28 mouse cellular contexts compared by ENCODE assay signal in the genomic region with DNA sequence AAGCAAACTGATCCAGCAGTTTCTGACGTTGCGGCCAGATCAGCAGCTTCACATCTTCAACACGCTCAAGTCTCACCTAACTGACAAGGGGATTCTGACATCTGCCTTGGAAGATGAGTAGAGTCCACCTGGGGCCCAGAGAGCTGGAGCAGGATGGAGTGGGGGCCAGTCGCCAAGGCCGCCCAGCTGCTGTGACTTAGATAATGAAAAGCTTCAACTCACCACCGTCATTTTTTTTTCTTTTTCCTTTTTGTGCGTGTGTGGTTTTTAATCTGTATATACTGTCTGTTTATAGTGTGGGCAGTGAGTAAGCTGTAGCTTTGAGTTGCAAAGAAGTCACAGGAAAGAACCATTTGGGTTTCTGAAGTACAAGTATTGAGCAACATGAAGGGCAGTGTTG. TPM values are rescaled to one million over a fixed set of nuclear protein-coding genes. Genes with fewer than 3 reads are reported as not detected.
DNase-seq lines count a peak whose midpoint lies in the region; ATAC-seq and TF ChIP-seq lines count a peak whose summit lies in the region.
"Had no signal": no experiment of that assay in that cellular context is flagged by ENCODE, and none has a peak within 500 bp of the region (broad histone marks: within the 10 kb centered on the region; RNA-seq: fewer than 3 reads in every experiment).

No protein-coding gene starts in this region.

- H3K27me3 ChIP-seq in megakaryocyte, embryonic 14.5 days (replicated peaks): no peaks in the 10 kb centered on the region
- H3K27me3 ChIP-seq in liver, embryonic 14.5 days (ENCODE audit: control insufficient read depth, insufficient read depth, low read length): no peaks in the 10 kb centered on the region
- H3K27me3 ChIP-seq: forebrain, embryonic 12.5 days; kidney, embryonic 15.5 days; limb, embryonic 15.5 days; lung, embryonic 15.5 days; midbrain, embryonic 15.5 days had no signal

- H3K4me2 ChIP-seq in liver, embryonic 14.5 days (ENCODE audit: low read depth): no peak overlapping the region
- H3K4me2 ChIP-seq: forebrain, embryonic 12.5 days; kidney, embryonic 15.5 days; limb, embryonic 15.5 days; lung, embryonic 15.5 days; midbrain, embryonic 15.5 days had no signal

- H3K4me3 ChIP-seq in megakaryocyte, embryonic 14.5 days (replicated peaks): peak overlapping the region; percentile 66
- no peak overlapping the region for H3K4me3 ChIP-seq in liver, embryonic 14.5 days (ENCODE audit: insufficient read depth in 1 of 2, low read depth in 2 of 2, low read length in 2 of 2)
- H3K4me3 ChIP-seq: erythroblast, embryonic 14.5 days; forebrain, embryonic 12.5 days; kidney, embryonic 15.5 days; limb, embryonic 15.5 days; lung, embryonic 15.5 days; midbrain, embryonic 15.5 days had no signal

- DNase-seq in cerebellum, adult 9-10 months: peak; percentile 8
- no peak for DNase-seq in cerebellum, adult 8-10 months
- DNase-seq in liver, embryonic 14.5 days (ENCODE audit: low read depth in 3 of 3, low spot score in 3 of 3): no peak
- no peak for DNase-seq in embryo, embryonic 11 days
- no peak for DNase-seq in right cerebral cortex, postnatal 10 days (ENCODE audit: low spot score in 2 of 2)
- DNase-seq: adrenal gland, postnatal 25 days; cerebellum, adult 11-12 months; cerebellum, postnatal 36 days; gastrocnemius, postnatal 10 days; heart, postnatal 14 days; kidney, adult 18-20 months; kidney, postnatal 4 days; layer of hippocampus, postnatal 36 days; left cerebral cortex, postnatal 4 days; right cerebral cortex, adult 18-20 months; right cerebral cortex, postnatal 4 days; thymus, postnatal 4 days had no signal

- no peak overlapping the region for H3K9ac ChIP-seq in liver, embryonic 14.5 days (replicated peaks)
- H3K9ac ChIP-seq: forebrain, embryonic 12.5 days; kidney, embryonic 15.5 days; limb, embryonic 15.5 days; lung, embryonic 15.5 days; midbrain, embryonic 15.5 days had no signal

- peak; percentile 36; the same call in 1 of the 2 replicates for TF ChIP-seq EP300 in liver, embryonic 14.5 days (IDR thresholded peaks at IDR 0.05; ENCODE audit: low read depth)

- ATAC-seq in megakaryocyte, adult 5-6 weeks (ENCODE audit: poor library complexity, severe bottlenecking): no peak
- ATAC-seq in liver, embryonic 14.5 days (ENCODE audit: insufficient read depth): peak; percentile 70
- peak; percentile 87 for ATAC-seq in megakaryocyte-erythroid progenitor cell, adult 5-6 weeks (replicated peaks; ENCODE audit: low FRiP score, low TSS enrichment, poor library complexity, severe bottlenecking)
- ATAC-seq: hindbrain, embryonic 16.5 days; midbrain, embryonic 15.5 days had no signal

- H3K36me3 ChIP-seq in megakaryocyte, embryonic 14.5 days (replicated peaks; ENCODE audit: low read length): peaks cover 99% of the 10 kb centered on the region
- H3K36me3 ChIP-seq in liver, embryonic 14.5 days (replicated peaks; ENCODE audit: control insufficient read depth, insufficient read depth, low read depth): no peaks in the 10 kb centered on the region; the same call in 1 of the 2 replicates

- no peak for TF ChIP-seq CTCF in liver, embryonic 14.5 days (IDR thresholded peaks at IDR 0.05; ENCODE audit: low read depth)

- H3K9me3 ChIP-seq in megakaryocyte, embryonic 14.5 days: no peaks in the 10 kb centered on the region
- no peaks in the 10 kb centered on the region for H3K9me3 ChIP-seq in liver, embryonic 14.5 days (ENCODE audit: control insufficient read depth, low read length)
- H3K9me3 ChIP-seq: forebrain, embryonic 12.5 days; G1E; kidney, embryonic 15.5 days; limb, embryonic 15.5 days; lung, embryonic 15.5 days; midbrain, embryonic 15.5 days had no signal

- 20% methylated on average over 7 of the region's 7 CpGs for whole genome bisulfite sequencing in liver, embryonic 14.5 days (ENCODE audit: insufficient replicate concordance)

- H3K27ac ChIP-seq in liver, embryonic 14.5 days: no peak overlapping the region
- H3K27ac ChIP-seq: forebrain, embryonic 12.5 days; kidney, embryonic 15.5 days; limb, embryonic 15.5 days; lung, embryonic 15.5 days; midbrain, embryonic 15.5 days had no signal

- peaks cover 93% of the 10 kb centered on the region for H3K4me1 ChIP-seq in megakaryocyte, embryonic 14.5 days
- no peaks in the 10 kb centered on the region for H3K4me1 ChIP-seq in liver, embryonic 14.5 days (replicated peaks; ENCODE audit: control insufficient read depth in 2 of 2, insufficient read depth in 2 of 2, low read length in 1 of 2)
- H3K4me1 ChIP-seq: forebrain, embryonic 12.5 days; kidney, embryonic 15.5 days; limb, embryonic 15.5 days; lung, embryonic 15.5 days; midbrain, embryonic 15.5 days had no signal

RNA-seq across cellular contexts. Expression of a gene that starts 42.2 kb away (rescaled TPM):
- polyA plus RNA-seq in megakaryocyte, embryonic 14.5 days (2012; ENCODE audit: insufficient read depth, low replicate concordance): 13.8 and 21.9 TPM in 2 replicates
- 17.9 and 32.0 TPM in 2 replicates for total RNA-seq in megakaryocyte, adult 5-6 weeks (2015)
- total RNA-seq in megakaryocyte, adult 5-6 weeks (2017): 24.4 and 26.3 TPM in 2 replicates
- 4.6 TPM in 2 replicates for polyA plus RNA-seq in liver, embryonic 14.5 days (2012; rRNA removed)
- 8.8 and 10.1 TPM in 2 replicates for polyA plus RNA-seq in liver, embryonic 14.5 days (2014; fragmentation: Nextera tagmentation; extraction: Ambion mirVana)
- total RNA-seq in megakaryocyte-erythroid progenitor cell, adult 5-6 weeks (2014; fragmentation: Nextera tagmentation): 15.0 and 15.6 TPM in 2 replicates
- total RNA-seq in megakaryocyte-erythroid progenitor cell, adult 5-6 weeks (2017): 10.9 and 26.8 TPM in 2 replicates

RNA-seq across cellular contexts. Expression of a gene that starts 52.1 kb away (rescaled TPM):
- 6.9 and 19.1 TPM in 2 replicates for polyA plus RNA-seq in megakaryocyte, embryonic 14.5 days (2012; ENCODE audit: insufficient read depth, low replicate concordance)
- 619 and 646 TPM in 2 replicates for total RNA-seq in megakaryocyte, adult 5-6 weeks (2015)
- 482 and 494 TPM in 2 replicates for total RNA-seq in megakaryocyte, adult 5-6 weeks (2017)
- polyA plus RNA-seq in liver, embryonic 14.5 days (2012; rRNA removed): 355 and 391 TPM in 2 replicates
- polyA plus RNA-seq in liver, embryonic 14.5 days (2014; fragmentation: Nextera tagmentation; extraction: Ambion mirVana): 356 and 377 TPM in 2 replicates
- total RNA-seq in megakaryocyte-erythroid progenitor cell, adult 5-6 weeks (2014; fragmentation: Nextera tagmentation): 722 and 749 TPM in 2 replicates
- 719 and 736 TPM in 2 replicates for total RNA-seq in megakaryocyte-erythroid progenitor cell, adult 5-6 weeks (2017)

RNA-seq across cellular contexts. Expression of a gene that starts 57.6 kb away (rescaled TPM):
- 23.1 and 24.3 TPM in 2 replicates for polyA plus RNA-seq in megakaryocyte, embryonic 14.5 days (2012; ENCODE audit: insufficient read depth, low replicate concordance)
- 44.3 and 52.5 TPM in 2 replicates for total RNA-seq in megakaryocyte, adult 5-6 weeks (2015)
- total RNA-seq in megakaryocyte, adult 5-6 weeks (2017): 18.4 and 18.8 TPM in 2 replicates
- polyA plus RNA-seq in liver, embryonic 14.5 days (2012; rRNA removed): 9.0 and 11.8 TPM in 2 replicates
- 15.2 and 15.7 TPM in 2 replicates for polyA plus RNA-seq in liver, embryonic 14.5 days (2014; fragmentation: Nextera tagmentation; extraction: Ambion mirVana)
- 29.5 and 41.7 TPM in 2 replicates for total RNA-seq in megakaryocyte-erythroid progenitor cell, adult 5-6 weeks (2014; fragmentation: Nextera tagmentation)
- total RNA-seq in megakaryocyte-erythroid progenitor cell, adult 5-6 weeks (2017): 24.2 and 28.3 TPM in 2 replicates
